Mouse (Mus musculus): ENCODE measurements around the gene Slc22a7.

Gene Slc22a7

GRCm38 (mm10) chr17:46436672-46437366 is 1.4 kb downstream of the Slc22a7 start:
- no peak for DNase-seq (ENCODE audit: low spot score in 2 of 2)

GRCm38 (mm10) chr17:46433627-46434026 is 4.6 kb downstream of the Slc22a7 start:
- no peak for DNase-seq (ENCODE audit: low spot score in 2 of 2)

GRCm38 (mm10) chr17:46428761-46429414 is 9.4 kb downstream of the Slc22a7 start, which contains the start of gene Crip3:
Gene Crip3 (plus strand): TSS chr17:46428926.
- no peak for DNase-seq (ENCODE audit: low spot score in 2 of 2)

- no peak for DNase-seq (ENCODE audit: low spot score in 2 of 2)
These were observed 11.8 kb downstream of the Slc22a7 start for GRCm38 (mm10) chr17:46426496-46426895.

- DNase-seq (ENCODE audit: low spot score in 2 of 2): no peak
These were observed 18.5 kb downstream of the Slc22a7 start for GRCm38 (mm10) chr17:46419717-46420116.

GRCm38 (mm10) chr17:46418628-46419027 is 19.6 kb downstream of the Slc22a7 start:
- no peak for DNase-seq (ENCODE audit: low spot score in 2 of 2)

- no peak for DNase-seq (ENCODE audit: low spot score in 2 of 2)
These were observed 29.8 kb downstream of the Slc22a7 start for GRCm38 (mm10) chr17:46408478-46408877.

- no peak for DNase-seq (ENCODE audit: low spot score in 2 of 2)
These were observed 43.6 kb downstream of the Slc22a7 start for GRCm38 (mm10) chr17:46394631-46395030.

- no peak for DNase-seq (ENCODE audit: low spot score in 2 of 2)
These were observed 45.2 kb downstream of the Slc22a7 start for GRCm38 (mm10) chr17:46393012-46393411.

- no peak for DNase-seq (ENCODE audit: low spot score in 2 of 2)
These were observed 50.1 kb downstream of the Slc22a7 start for GRCm38 (mm10) chr17:46388200-46388599.

DNA sequence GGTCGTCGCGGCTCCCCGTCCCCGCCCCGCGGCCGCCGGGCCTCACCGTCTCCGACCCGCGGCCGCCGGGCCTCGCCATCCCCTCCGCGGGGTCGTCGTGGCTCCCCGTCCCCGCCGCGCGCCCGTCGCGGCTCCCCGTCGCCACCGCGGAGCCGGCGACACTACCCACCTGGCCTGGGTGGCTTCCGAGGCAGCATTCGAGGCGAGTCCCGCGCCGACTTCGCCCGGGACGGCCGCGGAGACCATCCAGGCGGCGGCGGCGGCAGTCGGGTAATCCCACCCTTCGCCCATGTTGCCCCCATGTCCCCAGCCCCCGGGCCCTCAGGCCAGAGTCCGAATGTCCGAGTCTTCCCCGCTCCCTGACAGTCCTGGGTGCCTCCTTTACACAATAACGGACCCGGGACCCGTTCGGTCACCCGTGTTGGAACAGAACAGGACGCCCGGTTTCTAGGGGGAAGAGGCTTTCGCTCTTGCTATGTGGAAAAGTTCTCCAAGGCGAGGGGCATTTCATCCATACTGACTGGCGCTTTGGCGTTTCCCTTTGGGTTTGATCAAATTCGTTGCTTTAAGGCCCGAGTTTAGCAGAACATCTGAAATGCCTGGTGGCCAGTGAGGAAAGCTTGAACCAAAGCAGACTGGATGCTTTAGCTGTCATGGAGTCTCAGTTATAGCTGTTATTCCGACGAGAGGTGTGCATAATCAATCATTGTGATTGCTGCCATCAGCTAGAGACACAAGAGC is 54.0 kb downstream of the Slc22a7 start:
- DNase-seq (ENCODE audit: low spot score in 2 of 2): peak; percentile 22 to 60

- DNase-seq (ENCODE audit: low spot score in 2 of 2): peak; percentile 98
These were observed 54.8 kb downstream of the Slc22a7 start, which contains the start of gene Zfp318 for GRCm38 (mm10) chr17:46383294-46384060. Gene Zfp318 (plus strand): TSS chr17:46383731.
